Mouse (Mus musculus): Measurements from ENCODE around the gene Midn. TPM values are rescaled to one million over a fixed set of nuclear protein-coding genes. Genes with fewer than 3 reads are reported as not detected.

Gene Midn
- polyA plus RNA-seq, 1 experiment, result 128 TPM

DNA sequence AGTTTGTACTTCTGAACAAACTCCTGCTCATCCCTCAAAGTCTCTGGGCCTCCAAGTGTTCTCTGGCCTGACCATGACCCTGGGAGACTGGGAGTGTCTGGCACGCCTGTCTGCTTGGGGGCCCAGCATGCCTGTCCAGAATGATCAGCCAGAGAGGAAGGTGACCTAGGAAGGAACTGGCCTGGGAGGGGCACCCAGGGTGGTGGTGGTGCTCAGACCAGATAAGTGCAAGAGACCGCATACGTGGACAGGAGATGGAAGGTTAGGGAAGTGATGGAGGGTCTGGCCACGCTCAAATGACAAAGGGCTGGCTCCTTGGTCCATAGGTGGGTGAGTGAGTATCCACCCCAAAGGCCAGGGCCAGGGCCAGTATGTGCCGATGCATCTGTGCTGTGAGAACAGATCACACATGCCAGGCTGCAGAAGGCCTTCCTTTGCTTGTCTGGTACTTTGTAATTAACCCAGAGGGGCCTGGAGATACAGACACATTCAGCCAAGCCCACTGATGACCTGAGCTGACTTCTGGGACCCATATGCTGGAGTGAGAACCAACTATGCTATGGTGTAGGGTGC is 840 bp upstream of the Midn start:
- peak overlapping the region; percentile 94 for H3K27ac ChIP-seq (ENCODE audit: insufficient read depth, low read length)
- WGBS, result 86% methylated on average over 5 of the region's 5 CpGs
- peaks cover 23% of the 10 kb centered on the region for H3K36me3 ChIP-seq (ENCODE audit: control insufficient read depth, insufficient read depth, low read length)
- TF ChIP-seq CTCF (IDR thresholded peaks at IDR 0.05; ENCODE audit: extremely low read depth, insufficient read depth, insufficient read length, insufficient replicate concordance) (no peak), POLR2A (IDR thresholded peaks at IDR 0.05; ENCODE audit: low read depth, low read length) (no peak)
- H3K4me1 ChIP-seq (ENCODE audit: control insufficient read depth, insufficient read depth, insufficient read length), result peaks cover 14% of the 10 kb centered on the region
- no peak for DNase-seq (ENCODE audit: low read depth in 1 of 2, low spot score in 2 of 2)
- H3K4me3 ChIP-seq (ENCODE audit: extremely low read depth, insufficient read depth, insufficient read length), result no peak overlapping the region
- H3K27me3 ChIP-seq (ENCODE audit: control insufficient read depth, insufficient read depth, low read length), result no peaks in the 10 kb centered on the region

DNA sequence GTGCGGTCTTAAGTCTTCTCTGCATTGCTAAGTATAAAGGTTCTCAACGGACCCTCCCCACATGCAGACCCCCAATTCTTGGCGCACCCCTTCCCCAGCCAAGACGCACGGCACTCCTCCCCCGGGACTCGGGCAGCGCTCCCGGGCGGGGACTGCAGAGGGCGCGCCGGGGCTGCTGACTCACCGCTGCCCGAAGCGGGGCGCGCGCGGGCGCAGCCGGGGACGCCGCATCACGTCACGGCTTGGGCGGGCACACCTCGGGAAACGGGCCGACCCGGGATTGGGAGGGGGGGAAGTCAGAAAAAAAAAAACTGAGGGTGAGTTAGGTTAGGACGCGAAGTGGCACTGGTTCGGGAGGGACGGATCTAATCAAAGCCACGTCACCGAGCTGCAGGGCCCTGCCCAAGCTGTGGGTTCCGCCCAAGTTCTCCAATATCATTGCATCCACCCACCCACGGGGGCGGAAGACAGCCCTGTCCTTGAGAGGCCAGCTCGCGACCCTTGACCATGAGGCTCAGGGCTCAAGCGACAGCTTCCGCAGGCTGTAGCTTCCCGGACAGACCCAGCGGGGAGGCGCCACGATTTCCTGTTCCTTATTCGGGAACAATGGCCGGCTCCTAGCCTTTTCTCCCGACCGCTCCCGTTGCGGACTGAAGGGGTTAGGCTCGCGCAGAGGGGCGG is 678 bp downstream of the Midn start:
- Histone ChIP-seq H3K27me3 (ENCODE audit: control insufficient read depth, insufficient read depth, low read length) (no peaks in the 10 kb centered on the region), H3K36me3 (ENCODE audit: control insufficient read depth, insufficient read depth, low read length) (peaks cover 30% of the 10 kb centered on the region), H3K27ac (ENCODE audit: insufficient read depth, low read length) (peak overlapping the region; percentile 94), H3K4me3 (ENCODE audit: extremely low read depth, insufficient read depth, insufficient read length) (peak overlapping the region; percentile 82), H3K4me1 (ENCODE audit: control insufficient read depth, insufficient read depth, insufficient read length) (peaks cover 20% of the 10 kb centered on the region)
- TF ChIP-seq CTCF (IDR thresholded peaks at IDR 0.05; ENCODE audit: extremely low read depth, insufficient read depth, insufficient read length, insufficient replicate concordance) (peak; percentile 71), POLR2A (IDR thresholded peaks at IDR 0.05; ENCODE audit: low read depth, low read length) (no peak)
- WGBS, result 1% methylated on average over 57 of the region's 57 CpGs
- DNase-seq (ENCODE audit: low read depth in 1 of 2, low spot score in 2 of 2), result peak; percentile 79 to 89

DNA sequence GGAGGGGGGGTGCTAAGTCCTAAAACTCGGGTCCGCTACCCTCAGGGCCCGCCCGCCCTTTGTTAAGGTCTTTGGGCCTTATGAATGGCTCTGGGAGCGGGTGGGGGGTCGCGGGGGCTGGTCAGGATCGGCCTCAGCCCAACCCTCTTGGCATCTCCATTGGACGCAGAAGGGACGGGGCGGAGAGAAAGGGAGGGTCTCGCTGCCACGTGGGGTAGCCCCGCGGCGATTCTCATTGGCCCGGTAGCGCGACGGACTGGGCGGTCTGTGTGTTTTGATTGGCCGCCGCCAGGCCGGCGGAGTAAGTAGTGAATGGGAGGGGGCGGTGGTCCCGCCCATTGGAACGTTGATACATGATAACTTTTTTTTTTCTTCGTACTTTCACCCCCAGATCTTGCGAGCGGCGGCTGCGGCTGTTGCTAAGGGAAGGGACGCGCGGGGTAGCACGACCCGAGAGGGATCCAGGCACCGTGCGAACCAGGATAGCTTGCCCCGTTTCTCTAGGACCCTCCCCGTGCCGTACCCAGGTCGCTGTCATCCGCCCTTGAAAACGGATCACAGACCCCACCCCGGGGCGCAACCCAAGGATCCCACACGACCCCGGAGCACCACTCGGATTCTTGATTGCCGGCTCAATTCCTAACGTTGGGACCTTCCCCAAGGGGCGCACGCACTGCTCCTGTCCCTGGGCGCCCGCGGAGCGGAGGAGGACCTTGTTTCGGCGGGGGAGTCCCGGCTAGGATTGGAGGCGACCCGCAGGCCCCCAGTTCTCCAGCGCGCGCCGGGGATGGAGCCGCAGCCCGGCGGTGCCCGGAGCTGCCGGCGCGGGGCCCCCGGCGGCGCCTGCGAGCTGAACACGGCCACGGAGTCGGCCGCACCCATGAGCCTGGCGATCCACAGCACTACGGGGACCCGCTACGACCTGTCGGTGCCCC is 1.5 kb downstream of the Midn start:
- peaks cover 20% of the 10 kb centered on the region for H3K4me1 ChIP-seq (ENCODE audit: control insufficient read depth, insufficient read depth, insufficient read length)
- peak; percentile 79 for TF ChIP-seq POLR2A (IDR thresholded peaks at IDR 0.05; ENCODE audit: low read depth, low read length)
- no peak for TF ChIP-seq CTCF (IDR thresholded peaks at IDR 0.05; ENCODE audit: extremely low read depth, insufficient read depth, insufficient read length, insufficient replicate concordance)
- peak overlapping the region; percentile 96 for H3K27ac ChIP-seq (ENCODE audit: insufficient read depth, low read length)
- DNase-seq (ENCODE audit: low read depth in 1 of 2, low spot score in 2 of 2), result peak; percentile 95 to 96
- WGBS, result under 1% methylated on average over 88 of the region's 88 CpGs
- H3K27me3 ChIP-seq (ENCODE audit: control insufficient read depth, insufficient read depth, low read length), result no peaks in the 10 kb centered on the region
- H3K36me3 ChIP-seq (ENCODE audit: control insufficient read depth, insufficient read depth, low read length), result peaks cover 32% of the 10 kb centered on the region
- peak overlapping the region; percentile 82 for H3K4me3 ChIP-seq (ENCODE audit: extremely low read depth, insufficient read depth, insufficient read length)

DNA sequence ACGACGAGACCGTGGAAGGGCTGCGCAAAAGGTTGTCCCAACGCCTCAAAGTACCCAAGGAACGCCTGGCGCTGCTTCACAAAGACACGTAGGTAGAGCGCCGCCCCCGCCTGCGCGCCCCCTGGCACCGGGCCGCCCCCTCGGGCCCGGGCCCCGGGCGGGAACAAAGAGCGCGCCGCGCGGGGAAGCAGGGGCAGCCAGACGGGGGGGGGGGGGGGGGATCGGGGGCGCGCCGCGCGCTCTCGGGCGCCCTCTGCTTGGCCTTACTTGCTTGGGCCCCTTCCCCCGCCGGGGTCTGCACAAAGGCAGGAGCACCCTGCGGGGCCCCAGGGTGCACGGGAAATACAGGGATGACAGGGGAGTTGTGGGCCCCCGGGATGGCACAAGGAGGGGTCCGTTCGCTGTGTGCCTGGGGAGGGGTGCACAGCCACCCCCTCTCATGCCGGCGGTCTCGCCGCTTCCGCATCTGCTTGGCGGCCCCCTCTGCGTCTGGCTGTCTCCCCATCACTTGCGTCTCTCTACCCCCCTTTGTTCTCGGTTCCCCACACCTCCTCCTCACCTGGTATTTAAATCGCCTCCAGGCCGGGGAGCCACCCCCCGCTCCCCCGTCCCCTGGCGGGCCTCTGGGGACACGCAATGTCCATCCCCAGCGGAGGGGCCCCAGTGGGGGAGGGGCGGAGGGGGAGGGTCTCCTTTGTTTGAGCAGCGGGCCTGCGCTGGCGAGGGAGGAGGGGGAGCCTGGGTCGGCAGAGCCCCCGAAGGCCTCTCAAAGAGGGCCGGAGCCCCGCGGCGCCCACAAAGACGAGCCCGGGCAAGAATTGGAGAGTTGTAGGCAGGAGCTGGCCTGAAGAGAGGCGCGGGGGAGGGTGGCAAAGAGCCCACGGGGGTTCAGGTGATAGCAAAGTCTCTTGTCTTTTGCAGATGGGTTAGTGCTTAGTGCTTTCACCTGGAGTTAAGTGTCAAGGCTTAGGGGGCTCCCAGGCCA is 2.4 kb downstream of the Midn start:
- 2% methylated on average over 54 of the region's 71 CpGs for WGBS
- peaks cover 24% of the 10 kb centered on the region for H3K4me1 ChIP-seq (ENCODE audit: control insufficient read depth, insufficient read depth, insufficient read length)
- H3K27me3 ChIP-seq (ENCODE audit: control insufficient read depth, insufficient read depth, low read length), result no peaks in the 10 kb centered on the region
- H3K36me3 ChIP-seq (ENCODE audit: control insufficient read depth, insufficient read depth, low read length), result peaks cover 37% of the 10 kb centered on the region
- TF ChIP-seq POLR2A (IDR thresholded peaks at IDR 0.05; ENCODE audit: low read depth, low read length), result peak; percentile 52
- no peak for TF ChIP-seq CTCF (IDR thresholded peaks at IDR 0.05; ENCODE audit: extremely low read depth, insufficient read depth, insufficient read length, insufficient replicate concordance)
- peak overlapping the region; percentile 96 for H3K27ac ChIP-seq (ENCODE audit: insufficient read depth, low read length)
- DNase-seq (ENCODE audit: low read depth in 1 of 2, low spot score in 2 of 2), result peak in 1 of 2 experiments; percentile 71
- peak overlapping the region; percentile 77 for H3K4me3 ChIP-seq (ENCODE audit: extremely low read depth, insufficient read depth, insufficient read length)

DNA sequence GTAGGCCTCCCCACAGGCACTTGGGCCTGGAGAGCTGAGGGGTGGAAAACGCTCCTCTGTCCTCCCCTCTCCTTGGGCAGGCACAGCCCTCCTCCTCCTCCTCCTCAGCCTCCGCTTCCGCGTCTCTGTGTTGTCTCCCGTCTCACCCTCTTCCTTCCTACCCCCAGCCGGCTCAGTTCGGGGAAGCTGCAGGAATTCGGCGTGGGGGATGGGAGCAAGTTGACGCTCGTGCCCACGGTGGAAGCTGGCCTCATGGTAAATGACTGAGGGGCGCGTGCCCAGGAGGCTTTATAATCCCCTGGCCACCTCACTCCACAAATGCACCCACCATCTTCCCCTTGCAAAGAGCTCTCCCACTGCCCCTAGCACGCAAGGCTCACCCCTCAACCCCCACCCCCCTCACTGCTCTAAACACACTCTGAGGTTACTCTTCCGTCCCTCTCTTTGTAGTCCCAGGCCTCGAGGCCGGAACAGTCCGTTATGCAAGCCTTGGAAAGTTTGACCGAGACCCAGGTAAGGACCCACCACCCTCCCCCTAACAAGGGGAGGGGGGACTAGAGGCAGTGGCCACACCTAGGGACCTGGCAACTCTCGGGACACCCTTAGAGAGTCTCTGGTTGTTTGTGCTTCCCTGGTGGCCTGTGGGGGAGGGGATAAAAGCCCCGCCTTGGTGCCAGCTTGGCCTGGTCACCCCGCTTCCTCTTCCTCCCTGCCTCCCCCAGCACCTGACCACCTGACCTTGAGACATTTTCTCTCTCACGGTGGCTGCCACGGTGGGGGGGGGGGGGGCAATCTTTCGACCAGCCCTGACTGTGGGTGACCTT is 3.4 kb downstream of the Midn start:
- DNase-seq (ENCODE audit: low read depth in 1 of 2, low spot score in 2 of 2), result peak in 1 of 2 experiments; percentile 79
- peak overlapping the region; percentile 96 for H3K27ac ChIP-seq (ENCODE audit: insufficient read depth, low read length)
- peak overlapping the region; percentile 77 for H3K4me3 ChIP-seq (ENCODE audit: extremely low read depth, insufficient read depth, insufficient read length)
- peaks cover 28% of the 10 kb centered on the region for H3K4me1 ChIP-seq (ENCODE audit: control insufficient read depth, insufficient read depth, insufficient read length)
- WGBS, result 2% methylated on average over 25 of the region's 26 CpGs
- peaks cover 46% of the 10 kb centered on the region for H3K36me3 ChIP-seq (ENCODE audit: control insufficient read depth, insufficient read depth, low read length)
- no peak for TF ChIP-seq CTCF (IDR thresholded peaks at IDR 0.05; ENCODE audit: extremely low read depth, insufficient read depth, insufficient read length, insufficient replicate concordance)
- TF ChIP-seq POLR2A (IDR thresholded peaks at IDR 0.05; ENCODE audit: low read depth, low read length), result peak; percentile 13; the same call in 1 of the 2 replicates
- no peaks in the 10 kb centered on the region for H3K27me3 ChIP-seq (ENCODE audit: control insufficient read depth, insufficient read depth, low read length)

Measured in spleen, adult 2 months (tissue).